Mouse (Mus musculus): Measurements from ENCODE around the gene Rtl1. TPM values are rescaled to one million over a fixed set of nuclear protein-coding genes. Genes with fewer than 3 reads are reported as not detected.

Rtl1 gene
- polyA plus RNA-seq, 1 experiment from 2014 or later = 0.13 TPM

- Histone ChIP-seq H3K4me3 (replicated peaks; ENCODE audit: low read depth, low read length) (no peak overlapping the region), H3K9me3 (replicated peaks; ENCODE audit: low read length) (no peaks in the 10 kb centered on the region), H3K27ac (no peak overlapping the region), H3K9ac (ENCODE audit: low read depth, low read length) (no peak overlapping the region), H3K4me1 (replicated peaks; ENCODE audit: insufficient read depth, low read length) (no peaks in the 10 kb centered on the region), H3K4me2 (ENCODE audit: low read length) (no peak overlapping the region), H3K36me3 (ENCODE audit: insufficient read depth, low read length) (no peaks in the 10 kb centered on the region), H3K27me3 (ENCODE audit: insufficient read depth, low read length) (no peaks in the 10 kb centered on the region)
- ATAC-seq (replicated peaks; ENCODE audit: low FRiP score, low read depth) (no peak), DNase-seq (ENCODE audit: low spot score) (no peak)
- no peak; the same call in 1 of the 2 replicates for TF ChIP-seq CTCF (IDR thresholded peaks at IDR 0.05; ENCODE audit: low read depth)
- 94% methylated on average over 7 of the region's 7 CpGs for WGBS
These were observed 5.2 kb downstream of the Rtl1 start for GRCm38 (mm10) chr12:109594961-109595360.

DNA sequence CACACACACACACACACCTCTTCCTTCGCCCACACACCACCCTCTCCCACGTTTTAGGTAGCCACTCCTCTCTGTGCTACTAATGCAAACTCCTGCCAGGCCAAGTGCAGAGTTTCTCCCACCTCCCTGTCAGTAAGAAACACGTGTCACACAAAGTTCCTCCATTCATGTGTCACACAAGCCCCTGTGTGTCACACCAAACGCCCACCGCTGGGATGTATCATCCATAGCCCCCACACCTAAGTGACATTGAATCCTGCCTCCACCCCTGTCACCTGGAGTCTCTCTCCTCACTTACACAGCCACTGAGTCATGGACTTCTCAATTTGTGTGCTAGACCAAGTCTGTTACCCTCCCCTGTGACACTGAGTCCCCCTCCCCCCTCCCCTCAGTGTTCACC is 17.9 kb downstream of the Rtl1 start:
- Histone ChIP-seq H3K9ac (ENCODE audit: low read depth, low read length) (no peak overlapping the region), H3K27ac (no peak overlapping the region), H3K27me3 (ENCODE audit: insufficient read depth, low read length) (no peaks in the 10 kb centered on the region), H3K36me3 (ENCODE audit: insufficient read depth, low read length) (no peaks in the 10 kb centered on the region), H3K4me2 (ENCODE audit: low read length) (no peak overlapping the region), H3K4me1 (replicated peaks; ENCODE audit: insufficient read depth, low read length) (no peaks in the 10 kb centered on the region), H3K4me3 (replicated peaks; ENCODE audit: low read depth, low read length) (no peak overlapping the region), H3K9me3 (replicated peaks; ENCODE audit: low read length) (no peaks in the 10 kb centered on the region)
- WGBS = 59% methylated on average over 5 of the region's 5 CpGs
- no peak for TF ChIP-seq CTCF (IDR thresholded peaks at IDR 0.05; ENCODE audit: low read depth)
- ATAC-seq (replicated peaks; ENCODE audit: low FRiP score, low read depth) = no peak
- DNase-seq (ENCODE audit: low spot score) = no peak

- WGBS = 81% methylated on average over 4 of the region's 4 CpGs
- no peak overlapping the region for H3K4me3 ChIP-seq (replicated peaks; ENCODE audit: low read depth, low read length)
- TF ChIP-seq CTCF (IDR thresholded peaks at IDR 0.05; ENCODE audit: low read depth) = no peak
- no peak overlapping the region for H3K9ac ChIP-seq (ENCODE audit: low read depth, low read length)
- ATAC-seq (replicated peaks; ENCODE audit: low FRiP score, low read depth) (no peak), DNase-seq (ENCODE audit: low spot score) (no peak)
- H3K27ac ChIP-seq = no peak overlapping the region
- no peaks in the 10 kb centered on the region for H3K27me3 ChIP-seq (ENCODE audit: insufficient read depth, low read length)
- no peaks in the 10 kb centered on the region for H3K9me3 ChIP-seq (replicated peaks; ENCODE audit: low read length)
- no peaks in the 10 kb centered on the region for H3K36me3 ChIP-seq (ENCODE audit: insufficient read depth, low read length)
- no peak overlapping the region for H3K4me2 ChIP-seq (ENCODE audit: low read length)
- no peaks in the 10 kb centered on the region for H3K4me1 ChIP-seq (replicated peaks; ENCODE audit: insufficient read depth, low read length)
These were observed 27.9 kb downstream of the Rtl1 start for GRCm38 (mm10) chr12:109572259-109572658.

DNA sequence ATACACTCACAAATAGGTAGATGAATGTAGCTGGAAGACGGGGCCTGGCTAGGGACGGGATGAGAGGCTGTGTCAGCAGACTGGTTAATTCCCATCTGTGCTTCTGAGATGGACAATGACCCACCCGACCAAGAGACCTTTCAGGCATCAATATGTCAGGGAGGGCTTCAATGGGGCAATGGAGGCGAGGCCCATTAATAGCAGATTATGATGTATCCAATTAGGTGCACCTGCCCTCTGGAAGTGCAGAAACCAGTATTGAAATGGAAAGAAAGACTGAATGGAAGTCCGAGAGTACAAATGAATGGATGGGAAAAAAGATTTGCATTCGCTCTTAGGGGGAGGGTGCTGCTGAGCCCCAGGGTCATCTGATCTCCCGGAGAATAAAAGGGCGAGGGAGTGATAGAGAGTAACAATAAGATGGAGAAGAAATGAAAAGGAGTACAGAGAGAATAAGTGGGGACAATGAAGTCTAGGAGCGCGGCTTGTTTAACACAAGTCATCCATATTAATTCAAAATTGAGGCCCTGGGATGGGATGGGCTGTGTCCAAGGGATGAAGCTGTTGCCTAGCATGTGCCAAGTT is 39.9 kb downstream of the Rtl1 start:
- ATAC-seq (replicated peaks; ENCODE audit: low FRiP score, low read depth) = no peak
- H3K36me3 ChIP-seq (ENCODE audit: insufficient read depth, low read length) = no peaks in the 10 kb centered on the region

GRCm38 (mm10) chr12:109558891-109559487 is 41.1 kb downstream of the Rtl1 start:
- H3K27ac ChIP-seq = no peak overlapping the region
- no peaks in the 10 kb centered on the region for H3K27me3 ChIP-seq (ENCODE audit: insufficient read depth, low read length)
- ATAC-seq (replicated peaks; ENCODE audit: low FRiP score, low read depth) (no peak), DNase-seq (ENCODE audit: low spot score) (no peak)
- 89% methylated on average over 7 of the region's 7 CpGs for WGBS
- H3K36me3 ChIP-seq (ENCODE audit: insufficient read depth, low read length) = no peaks in the 10 kb centered on the region
- H3K9me3 ChIP-seq (replicated peaks; ENCODE audit: low read length) = no peaks in the 10 kb centered on the region
- no peaks in the 10 kb centered on the region for H3K4me1 ChIP-seq (replicated peaks; ENCODE audit: insufficient read depth, low read length)
- H3K4me3 ChIP-seq (replicated peaks; ENCODE audit: low read depth, low read length) = no peak overlapping the region
- no peak for TF ChIP-seq CTCF (IDR thresholded peaks at IDR 0.05; ENCODE audit: low read depth)
- no peak overlapping the region for H3K9ac ChIP-seq (ENCODE audit: low read depth, low read length)
- no peak overlapping the region for H3K4me2 ChIP-seq (ENCODE audit: low read length)

More for the DNA sequence above, 39.9 kb downstream of the Rtl1 start:
- no peak for TF ChIP-seq CTCF (IDR thresholded peaks at IDR 0.05; ENCODE audit: low read depth)
- no peak overlapping the region for H3K27ac ChIP-seq
- DNase-seq (ENCODE audit: low spot score) = no peak
- no peak overlapping the region for H3K9ac ChIP-seq (ENCODE audit: low read depth, low read length)
- no peaks in the 10 kb centered on the region for H3K9me3 ChIP-seq (replicated peaks; ENCODE audit: low read length)
- 84% methylated on average over 10 of the region's 10 CpGs for WGBS
- no peaks in the 10 kb centered on the region for H3K4me1 ChIP-seq (replicated peaks; ENCODE audit: insufficient read depth, low read length)
- no peak overlapping the region for H3K4me3 ChIP-seq (replicated peaks; ENCODE audit: low read depth, low read length)
- no peaks in the 10 kb centered on the region for H3K27me3 ChIP-seq (ENCODE audit: insufficient read depth, low read length)
- H3K4me2 ChIP-seq (ENCODE audit: low read length) = no peak overlapping the region

- Histone ChIP-seq H3K27me3 (ENCODE audit: insufficient read depth, low read length) (no peaks in the 10 kb centered on the region), H3K4me3 (replicated peaks; ENCODE audit: low read depth, low read length) (no peak overlapping the region), H3K4me1 (replicated peaks; ENCODE audit: insufficient read depth, low read length) (no peaks in the 10 kb centered on the region; the same call in 1 of the 2 replicates), H3K27ac (no peak overlapping the region), H3K36me3 (ENCODE audit: insufficient read depth, low read length) (no peaks in the 10 kb centered on the region), H3K4me2 (ENCODE audit: low read length) (no peak overlapping the region), H3K9me3 (replicated peaks; ENCODE audit: low read length) (no peaks in the 10 kb centered on the region), H3K9ac (ENCODE audit: low read depth, low read length) (no peak overlapping the region)
- DNase-seq (ENCODE audit: low spot score) (no peak), ATAC-seq (replicated peaks; ENCODE audit: low FRiP score, low read depth) (no peak)
- WGBS = 66% methylated on average over 12 of the region's 12 CpGs
- no peak for TF ChIP-seq CTCF (IDR thresholded peaks at IDR 0.05; ENCODE audit: low read depth)
These were observed 41.8 kb downstream of the Rtl1 start for GRCm38 (mm10) chr12:109558226-109558824.
